Comparison of ENCODE assay signal across 9 mouse cellular contexts in the genomic region with DNA sequence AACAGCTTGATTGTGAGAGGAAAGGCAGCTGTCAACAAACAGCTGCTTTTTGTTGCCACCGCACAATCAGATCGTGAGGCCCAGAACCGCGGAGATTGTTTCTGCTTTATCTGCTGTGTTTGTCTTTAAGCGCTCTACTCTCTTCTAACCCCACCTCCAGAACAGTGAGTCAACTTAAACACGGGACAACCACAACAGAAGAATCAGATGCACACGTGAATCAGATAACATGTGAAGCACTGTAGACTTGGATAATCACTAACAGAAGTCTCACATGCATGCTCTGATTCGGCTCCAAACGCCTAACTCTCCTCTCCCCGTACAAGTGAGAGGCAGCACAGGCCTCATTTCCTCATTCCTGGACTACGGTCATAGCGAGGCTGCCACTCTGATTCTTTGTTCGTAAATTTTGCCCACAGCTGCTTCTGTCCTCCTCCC.
DNase-seq lines count a peak whose midpoint lies in the region.
"Had no signal": no experiment of that assay in that cellular context is flagged by ENCODE, and none has a peak within 500 bp of the region (broad histone marks: within the 10 kb centered on the region; RNA-seq: fewer than 3 reads in every experiment).

No protein-coding gene starts in this region.

- intact Hi-C loops in gastrocnemius, postnatal 14 days (cut with DNase I; ENCODE audit: low total_unique reads) = no loop called here
- intact Hi-C loops in left cerebral cortex, postnatal 25 days (cut with DNase I) = no loop called here

- peak; percentile 14 for DNase-seq in gastrocnemius, postnatal 14 days
- no peak for DNase-seq in gastrocnemius, adult 18-20 months (ENCODE audit: low spot score)
- DNase-seq in embryo, embryonic 11.5 days (ENCODE audit: low read depth, low spot score) = peak; percentile 19
- peak; percentile 32 for DNase-seq in induced T-regulatory cell, adult 2 months (ENCODE audit: low read depth)
- peak; percentile 17 for DNase-seq in lung, postnatal 14 days
- no peak for DNase-seq in left cerebral cortex, postnatal 25 days (ENCODE audit: low spot score in 2 of 2)
- DNase-seq in cerebellum, postnatal 14 days = no peak
- DNase-seq in gastrocnemius, postnatal 4 days (ENCODE audit: low spot score in 2 of 2) = no peak
- DNase-seq: cerebellum, adult 2 months had no signal

Comparison
In these comparisons a context has a peak if more than half of its experiments do, and no peak if none do; other contexts are left out.
1. DNase-seq: peak in gastrocnemius, postnatal 14 days (single experiment), embryo, embryonic 11.5 days (single experiment), induced T-regulatory cell, adult 2 months (single experiment) and lung, postnatal 14 days (single experiment); none in gastrocnemius, adult 18-20 months (single experiment), left cerebral cortex, postnatal 25 days (0 of 2), cerebellum, postnatal 14 days (0 of 2) and gastrocnemius, postnatal 4 days (0 of 2).